ENCODE assay signal across 7 mouse cellular contexts in genomic region chr3:103184467-103184866, GRCm38 (mm10). TPM values are rescaled to one million over a fixed set of nuclear protein-coding genes. Genes with fewer than 3 reads are reported as not detected.
DNase-seq lines count a peak whose midpoint lies in the region; ATAC-seq and TF ChIP-seq lines count a peak whose summit lies in the region.
"Not testable (repeated sequence)": the region's sequence is repeated elsewhere in the genome, so short reads cannot be mapped to it uniquely, and the experiment has no call there.

No protein-coding gene starts in this region.

- DNase-seq in A20 (ENCODE audit: low read depth, low spot score) (peak; percentile 29), MEL (ENCODE audit: low read depth, low spot score) (peak; percentile 53), ZHBTc4 (ENCODE audit: low read depth, low spot score) (peak; percentile 40)
- DNase-seq in heart, embryonic 10.5 days (ENCODE audit: low spot score), result peak; percentile 58
- peak; percentile 9 for DNase-seq in kidney, adult 9 months
- DNase-seq in liver, embryonic 14.5 days (ENCODE audit: low read depth in 3 of 3, low spot score in 3 of 3); midbrain, postnatal 0 days (ENCODE audit: low spot score): not testable (repeated sequence)

- ATAC-seq in liver, embryonic 14.5 days (ENCODE audit: insufficient read depth); midbrain, postnatal 0 days (ENCODE audit: low FRiP score): not testable (repeated sequence)

- TF ChIP-seq CTCF in MEL (IDR thresholded peaks at IDR 0.05 in 2 of 3, conservative IDR thresholded peaks at IDR 0.05 in 1 of 3; ENCODE audit: control insufficient read depth in 1 of 3, insufficient read depth in 1 of 3, low read depth in 2 of 3, low read length in 3 of 3, poor library complexity in 1 of 3, severe bottlenecking in 1 of 3), result peak in 2 of 3 experiments; percentile 24 to 49; a peak in 3 of 6 replicates
- peak; percentile 57 for TF ChIP-seq CTCF in liver, embryonic 14.5 days (IDR thresholded peaks at IDR 0.05; ENCODE audit: low read depth)
- TF ChIP-seq CTCF in midbrain, postnatal 0 days (IDR thresholded peaks at IDR 0.05), result peak; percentile 44

- not testable (repeated sequence) for H3K27ac ChIP-seq in MEL (ENCODE audit: control insufficient read depth, low read depth, low read length); heart, embryonic 10.5 days; liver, embryonic 14.5 days; midbrain, postnatal 0 days (ENCODE audit: low read depth, low read length)

- not testable (repeated sequence) for H3K4me1 ChIP-seq in MEL (ENCODE audit: control insufficient read depth in 1 of 2, insufficient read depth in 2 of 2, low read length in 2 of 2); heart, embryonic 10.5 days; liver, embryonic 14.5 days (replicated peaks; ENCODE audit: control insufficient read depth in 2 of 2, insufficient read depth in 2 of 2, low read length in 1 of 2); midbrain, postnatal 0 days (ENCODE audit: insufficient read depth, low read length)

- not testable (repeated sequence) for TF ChIP-seq EP300 in MEL (IDR thresholded peaks at IDR 0.05; ENCODE audit: low read depth in 1 of 2, low read length in 2 of 2); liver, embryonic 14.5 days (IDR thresholded peaks at IDR 0.05; ENCODE audit: low read depth)

- not testable (repeated sequence) for H3K79me2 ChIP-seq in MEL (ENCODE audit: control insufficient read depth, insufficient read depth, low read length, poor library complexity)

- TF ChIP-seq POLR2A in MEL (IDR thresholded peaks at IDR 0.05; ENCODE audit: control insufficient read depth in 1 of 2, insufficient read depth in 1 of 2, low read depth in 1 of 2, low read length in 2 of 2, poor library complexity in 1 of 2), result not testable (repeated sequence)

- H3K4me2 ChIP-seq in liver, embryonic 14.5 days (ENCODE audit: low read depth); midbrain, postnatal 0 days (ENCODE audit: low read depth, low read length, poor library complexity, severe bottlenecking): not testable (repeated sequence)

- TF ChIP-seq RAD21 in MEL (IDR thresholded peaks at IDR 0.05; ENCODE audit: low read depth, low read length), result peak; percentile 47

- not testable (repeated sequence) for H3K9ac ChIP-seq in MEL (ENCODE audit: control insufficient read depth, low read depth, low read length, poor library complexity, severe bottlenecking); liver, embryonic 14.5 days (replicated peaks); midbrain, postnatal 0 days (replicated peaks; ENCODE audit: low read length, poor library complexity, severe bottlenecking)

- not testable (repeated sequence) for H3K4me3 ChIP-seq in MEL (ENCODE audit: control insufficient read depth in 1 of 2, insufficient read depth in 1 of 2, low read depth in 2 of 2, low read length in 2 of 2); heart, embryonic 10.5 days; liver, embryonic 14.5 days (ENCODE audit: insufficient read depth in 1 of 2, low read depth in 2 of 2, low read length in 2 of 2); midbrain, postnatal 0 days (ENCODE audit: low read depth, low read length)

- not testable (repeated sequence) for H3K36me3 ChIP-seq in MEL (ENCODE audit: control insufficient read depth in 1 of 2, insufficient read depth in 2 of 2, low read length in 2 of 2); heart, embryonic 10.5 days; liver, embryonic 14.5 days (replicated peaks; ENCODE audit: control insufficient read depth, insufficient read depth, low read depth); midbrain, postnatal 0 days (ENCODE audit: insufficient read depth, low read length)

- H3K9me3 ChIP-seq in MEL (replicated peaks; ENCODE audit: insufficient read depth, low read length); heart, embryonic 10.5 days; liver, embryonic 14.5 days (ENCODE audit: control insufficient read depth, low read length); midbrain, postnatal 0 days (ENCODE audit: low read length): not testable (repeated sequence)

- H3K27me3 ChIP-seq in MEL (ENCODE audit: control insufficient read depth in 1 of 2, insufficient read depth in 2 of 2, low read length in 2 of 2); heart, embryonic 10.5 days (ENCODE audit: insufficient read depth, poor library complexity, severe bottlenecking); liver, embryonic 14.5 days (ENCODE audit: control insufficient read depth, insufficient read depth, low read length); midbrain, postnatal 0 days (ENCODE audit: insufficient read depth, low read length): not testable (repeated sequence)

TF ChIP-seq in MEL, 35 proteins besides CTCF, POLR2A, EP300 and RAD21:
- TF ChIP-seq MYC (IDR thresholded peaks at IDR 0.05; ENCODE audit: low read depth, low read length), result peak; percentile 78; the same call in 1 of the 2 replicates
- peak; percentile 55 for TF ChIP-seq SMC3 (IDR thresholded peaks at IDR 0.05; ENCODE audit: low read depth, low read length)
- peak; percentile 55 for TF ChIP-seq ZC3H11A (IDR thresholded peaks at IDR 0.05; ENCODE audit: low read depth, low read length)

RNA-seq across cellular contexts. Expression of gene Bcas2, which starts 13.0 kb away (rescaled TPM):
- total RNA-seq in MEL (2012; rRNA removed), result 115 and 117 TPM in 2 replicates
- 100 to 1,000 TPM in 1 of 2 experiments, not detected in 1; 166 TPM for polyA plus RNA-seq in MEL (2012; ENCODE audit: insufficient read depth in 1 of 2, insufficient read length in 2 of 2, low read depth in 1 of 2, low replicate concordance in 2 of 2, missing spikeins in 1 of 2)
- polyA plus RNA-seq in heart, embryonic 10.5 days (2016; fragmentation: Nextera tagmentation; extraction: Ambion mirVana), result 150 and 186 TPM in 2 replicates
- polyA plus RNA-seq in liver, embryonic 14.5 days (2012; rRNA removed), result 58.1 and 104 TPM in 2 replicates
- polyA plus RNA-seq in liver, embryonic 14.5 days (2014; fragmentation: Nextera tagmentation; extraction: Ambion mirVana), result 135 and 152 TPM in 2 replicates
- 90.7 and 103 TPM in 2 replicates for total RNA-seq in midbrain, postnatal 0 days (2014; rRNA removed)
- polyA plus RNA-seq in midbrain, postnatal 0 days (2015; fragmentation: Nextera tagmentation; extraction: Ambion mirVana), result 220 and 234 TPM in 2 replicates
